Mouse (Mus musculus) megakaryocyte, embryonic 14.5 days (primary cell): Measurements from ENCODE around the gene Selp.

Source experiments
- FLI1 ChIP-seq: IDR thresholded peaks from 2 replicates; pipeline ENCODE4 v1.6.1; 2012; ENCODE audit warnings: low read length, inconsistent platforms, mixed read lengths
- GATA1 ChIP-seq: IDR thresholded peaks from 3 replicates; pipeline ENCODE4 v1.6.1; 2012; ENCODE audit warnings: mixed read lengths, low read length, inconsistent platforms, borderline replicate concordance

GRCm38 (mm10) chr1:164170434-164170833 lies 55.4 kb downstream of the Selp start:
- no peak for TF ChIP-seq GATA1
- no peak for TF ChIP-seq FLI1
